Mouse (Mus musculus) midbrain, postnatal 0 days (tissue): ENCODE measurements around the gene Degs1. TPM values are rescaled to one million over a fixed set of nuclear protein-coding genes. Genes with fewer than 3 reads are reported as not detected.

ENCODE experiments used
- ATAC-seq: fragments of 200-750 bp; cut with Nextera tagmentation; 2 replicates; pipeline ENCODE4 v1.8.0; 2017; ENCODE audit warnings: moderate number of reproducible peaks, mild to moderate bottlenecking, moderate TSS enrichment, moderate library complexity; ENCODE audit not compliant: low FRiP score
- DNase-seq: peaks from one replicate; pipeline ENCODE4 v3.0.0-alpha.2; 2015; ENCODE audit warnings: low spot score
- H3K27ac ChIP-seq: fragments of 300-500 bp; sonication (generic); 2 replicates; pipeline ENCODE4 v1.5.1; 2014; ENCODE audit warnings: low read depth, mild to moderate bottlenecking, low read length, mixed read lengths
- H3K27me3 ChIP-seq: fragments of 300-500 bp; sonication (generic); 2 replicates; pipeline ENCODE4 v1.6.1; 2014; ENCODE audit warnings: low read length, control low read depth, mixed read lengths; ENCODE audit not compliant: insufficient read depth
- H3K36me3 ChIP-seq: fragments of 300-500 bp; sonication (generic); 2 replicates; pipeline ENCODE4 v1.6.1; 2014; ENCODE audit warnings: low read length, control low read depth, mixed read lengths; ENCODE audit not compliant: insufficient read depth
- H3K4me1 ChIP-seq: fragments of 300-500 bp; sonication (generic); 2 replicates; pipeline ENCODE4 v1.6.1; 2014; ENCODE audit warnings: mild to moderate bottlenecking, control low read depth, antibody characterized with exemption, low read length, mixed read lengths; ENCODE audit not compliant: insufficient read depth
- H3K4me2 ChIP-seq: fragments of 300-500 bp; sonication (generic); 2 replicates; pipeline ENCODE4 v1.6.1; 2014; ENCODE audit warnings: low read depth, mild to moderate bottlenecking, low read length, mixed read lengths; ENCODE audit not compliant: poor library complexity, severe bottlenecking
- H3K4me3 ChIP-seq: fragments of 300-500 bp; sonication (generic); 2 replicates; pipeline ENCODE4 v1.5.1; 2014; ENCODE audit warnings: low read depth, mild to moderate bottlenecking, low read length, moderate library complexity
- H3K9ac ChIP-seq: fragments of 300-500 bp; sonication (generic); replicated peaks from 2 replicates; pipeline ENCODE4 v1.6.1; 2014; ENCODE audit warnings: mild to moderate bottlenecking, low read length, moderate library complexity, mixed read lengths; ENCODE audit not compliant: poor library complexity, severe bottlenecking
- H3K9me3 ChIP-seq: fragments of 300-500 bp; sonication (generic); 2 replicates; pipeline ENCODE4 v1.6.1; 2016; ENCODE audit warnings: low read length, control low read depth
- CTCF ChIP-seq: IDR thresholded peaks from 2 replicates; pipeline ENCODE4 v1.5.1; 2016; ENCODE audit warnings: antibody characterized with exemption, mild to moderate bottlenecking
- WGBS: fragments of 180-500 bp; shearing (Covaris S2); extraction: QIAGEN DNeasy Blood & Tissue Kit; methylation state at CpG from one replicate; pipeline ENCODE4 v1.1.7; 2014; 5-methylcytosine and 5-hydroxymethylcytosine counted together
- polyA plus RNA-seq: library from polyadenylated mRNA; unstranded; fragments of >200 nt; fragmentation: Nextera tagmentation; extraction: Ambion mirVana; gene quantifications from 2 replicates; pipeline ENCODE4 v1.2.1, GENCODE M21; 2015
- total RNA-seq: library from RNA; depleted of rRNA; stranded (reverse); fragments of >200 nt; gene quantifications from 2 replicates; pipeline ENCODE4 v1.2.3, GENCODE M21; 2014

The Degs1 gene
- total and polyA plus RNA-seq, 2 experiments from 2014 or later: 97.7 to 107 TPM

DNA sequence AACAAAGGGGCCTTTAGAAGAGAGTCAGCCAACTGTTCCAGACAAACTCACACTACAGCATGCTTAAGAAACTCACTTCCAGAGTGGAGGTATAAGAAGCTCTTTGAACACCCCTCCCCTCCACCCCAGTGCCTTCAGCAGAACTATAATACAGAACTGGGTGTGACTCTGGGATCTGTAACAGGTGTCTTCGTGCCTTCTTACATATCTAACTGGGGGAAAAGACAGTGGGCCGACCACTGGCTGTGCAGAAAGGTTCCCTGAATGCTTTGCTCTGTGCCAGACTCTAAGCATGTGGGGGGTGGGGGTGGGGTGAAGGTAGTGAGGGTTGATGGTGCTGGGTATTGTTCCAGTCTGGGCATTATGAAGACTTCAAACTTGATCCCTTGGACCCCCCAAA, 6.0 kb upstream of the Degs1 start:
- 28% methylated on average over 2 of the region's 2 CpGs for WGBS
- ATAC-seq (no peak), DNase-seq (no peak)
- Histone ChIP-seq H3K36me3 (no peaks in the 10 kb centered on the region), H3K9me3 (no peaks in the 10 kb centered on the region), H3K4me1 (no peaks in the 10 kb centered on the region), H3K27me3 (no peaks in the 10 kb centered on the region), H3K4me3 (no peak overlapping the region), H3K4me2 (no peak overlapping the region), H3K9ac (no peak overlapping the region), H3K27ac (no peak overlapping the region)
- no peak for TF ChIP-seq CTCF

DNA sequence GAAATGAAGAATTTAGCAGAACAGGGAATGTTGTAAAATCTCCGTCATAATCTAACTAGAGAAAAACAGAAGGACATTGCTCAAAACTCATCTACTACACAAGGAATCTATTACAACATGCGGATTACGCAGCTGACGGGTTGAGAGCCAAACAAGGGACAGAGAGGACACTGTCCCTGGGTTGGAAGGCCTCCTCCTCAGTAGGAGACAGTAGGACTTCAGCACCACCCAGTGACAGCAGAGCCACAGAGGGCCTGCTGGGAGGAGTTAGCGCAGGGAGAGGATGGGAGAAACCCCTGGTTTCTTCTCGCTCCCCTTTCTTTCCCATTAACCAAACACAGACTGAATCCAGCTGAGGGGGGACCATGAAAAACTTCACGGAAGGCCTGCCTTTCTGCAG, 5.2 kb upstream of the Degs1 start:
- no peak for ATAC-seq
- no peak overlapping the region for H3K4me2 ChIP-seq
- WGBS: 67% methylated on average over 7 of the region's 7 CpGs
- no peak overlapping the region for H3K27ac ChIP-seq
- DNase-seq: no peak
- H3K36me3 ChIP-seq: no peaks in the 10 kb centered on the region
- H3K27me3 ChIP-seq: no peaks in the 10 kb centered on the region
- H3K4me1 ChIP-seq: no peaks in the 10 kb centered on the region
- no peak overlapping the region for H3K9ac ChIP-seq
- H3K4me3 ChIP-seq: no peak overlapping the region
- H3K9me3 ChIP-seq: no peaks in the 10 kb centered on the region
- TF ChIP-seq CTCF: no peak

DNA sequence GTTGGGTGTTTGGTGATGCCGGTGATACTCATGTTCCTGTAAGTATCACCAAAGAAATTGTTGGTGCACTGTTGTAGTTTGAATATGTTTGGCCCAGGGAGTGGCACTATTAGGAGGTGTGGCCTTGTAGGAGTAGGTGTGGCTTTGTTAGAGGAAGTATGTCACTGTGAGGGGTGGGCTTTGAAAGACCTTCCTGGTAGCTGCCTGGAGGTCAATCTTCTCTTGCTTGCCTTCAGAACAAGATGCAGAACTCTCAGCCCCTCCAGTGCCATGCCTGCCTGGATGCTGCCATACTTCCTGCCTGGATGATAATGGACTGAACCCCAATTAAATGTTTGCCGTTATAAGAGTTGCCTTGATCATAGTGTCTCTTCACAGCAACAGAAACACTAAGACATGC, 2.2 kb upstream of the Degs1 start:
- no peak overlapping the region for H3K4me3 ChIP-seq
- TF ChIP-seq CTCF: no peak
- no peak for ATAC-seq
- 0 out of 2 replicates have a peak, but pooled peaks cover 7% of the 10 kb centered on the region for H3K4me1 ChIP-seq
- no peak overlapping the region for H3K27ac ChIP-seq
- no peaks in the 10 kb centered on the region for H3K9me3 ChIP-seq
- no peak for DNase-seq
- no peaks in the 10 kb centered on the region for H3K36me3 ChIP-seq
- H3K27me3 ChIP-seq: no peaks in the 10 kb centered on the region
- WGBS: 88% methylated on average over 2 of the region's 2 CpGs
- H3K9ac ChIP-seq: no peak overlapping the region
- no peak overlapping the region for H3K4me2 ChIP-seq

DNA sequence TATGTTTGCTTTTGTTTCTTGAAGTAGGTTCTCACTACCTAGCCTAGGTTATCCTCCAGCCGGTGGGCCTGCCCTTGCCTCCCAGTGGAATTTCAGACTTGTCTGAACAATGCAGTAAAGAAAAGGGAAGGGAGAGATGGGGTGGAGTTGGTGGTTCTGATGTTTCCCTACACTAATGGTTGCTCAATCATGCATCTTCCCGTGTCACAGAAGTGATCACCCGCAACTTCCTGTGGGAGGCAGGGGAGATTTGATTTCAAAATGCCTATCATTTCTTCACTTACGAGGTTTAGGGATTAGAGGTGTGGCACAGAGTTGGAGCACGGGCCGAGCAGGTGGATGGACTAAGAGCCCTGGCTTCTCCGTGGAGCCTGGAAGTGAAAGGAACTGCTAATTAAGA, 627 bp upstream of the Degs1 start:
- no peak for TF ChIP-seq CTCF
- peaks cover 5% of the 10 kb centered on the region; the same call in 1 of the 2 replicates for H3K36me3 ChIP-seq
- H3K4me3 ChIP-seq: peak overlapping the region; percentile 89
- H3K27me3 ChIP-seq: no peaks in the 10 kb centered on the region
- WGBS: 24% methylated on average over 7 of the region's 7 CpGs
- no peak overlapping the region for H3K27ac ChIP-seq
- 0 out of 2 replicates have a peak, but pooled peaks cover 7% of the 10 kb centered on the region for H3K4me1 ChIP-seq
- H3K9ac ChIP-seq: no peak overlapping the region
- ATAC-seq: no peak
- H3K4me2 ChIP-seq: peak overlapping the region; percentile 91
- H3K9me3 ChIP-seq: no peaks in the 10 kb centered on the region
- DNase-seq: no peak

DNA sequence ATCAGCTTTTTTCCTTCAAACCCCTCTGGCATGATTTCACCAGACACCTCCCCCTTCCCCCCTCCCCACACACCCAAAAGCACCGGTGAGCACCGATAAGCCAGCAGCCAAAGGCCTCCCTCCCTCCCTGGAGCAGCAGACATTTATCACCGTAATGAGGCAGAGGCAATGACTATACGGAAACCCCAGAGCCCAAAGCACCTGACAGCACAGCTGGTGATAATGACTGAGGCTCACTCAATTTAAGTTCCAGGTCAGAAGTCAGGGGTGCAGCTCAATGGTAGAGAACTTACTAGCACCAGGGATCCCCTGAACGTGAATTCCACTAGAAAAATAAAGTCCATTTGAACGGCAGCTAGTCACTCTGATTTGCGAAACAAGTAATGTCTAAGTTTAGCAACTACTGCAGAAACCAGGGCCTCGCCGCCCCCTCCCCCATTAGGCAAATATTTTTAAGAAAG, 1.3 kb downstream of the Degs1 start:
- ATAC-seq: no peak
- Histone ChIP-seq H3K27me3 (no peaks in the 10 kb centered on the region), H3K9me3 (no peaks in the 10 kb centered on the region), H3K4me3 (peak overlapping the region; percentile 89), H3K27ac (no peak overlapping the region), H3K4me1 (0 out of 2 replicates have a peak, but pooled peaks cover 7% of the 10 kb centered on the region), H3K36me3 (peaks cover 20% of the 10 kb centered on the region; the same call in 1 of the 2 replicates), H3K9ac (peak overlapping the region; percentile 25; the same call in 1 of the 2 replicates), H3K4me2 (peak overlapping the region; percentile 91)
- TF ChIP-seq CTCF: no peak
- WGBS: 25% methylated on average over 9 of the region's 9 CpGs
- peak; percentile 5 for DNase-seq

DNA sequence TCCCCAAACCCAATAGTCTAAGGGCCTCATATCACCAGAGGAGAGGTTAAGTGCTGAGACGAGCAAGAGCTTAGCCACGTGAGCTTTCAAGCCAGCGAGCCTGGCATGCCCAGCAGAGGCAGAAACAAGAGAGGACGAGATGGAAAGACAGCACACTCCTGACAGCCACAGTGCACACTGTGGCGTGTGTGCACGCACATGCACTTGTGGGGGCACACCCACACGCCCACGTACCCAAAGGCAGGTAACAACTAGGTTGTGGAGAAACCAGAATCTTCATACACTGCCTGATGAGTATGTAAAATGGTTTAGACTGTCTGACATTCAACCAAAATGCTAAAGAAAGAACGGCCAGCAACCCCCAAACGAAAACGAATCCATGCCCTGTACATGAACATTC, 2.0 kb downstream of the Degs1 start:
- no peaks in the 10 kb centered on the region for H3K27me3 ChIP-seq
- peak overlapping the region; percentile 91 for H3K4me2 ChIP-seq
- WGBS: 50% methylated on average over 11 of the region's 11 CpGs
- peaks cover 20% of the 10 kb centered on the region; the same call in 1 of the 2 replicates for H3K36me3 ChIP-seq
- TF ChIP-seq CTCF: no peak
- no peak overlapping the region for H3K27ac ChIP-seq
- no peaks in the 10 kb centered on the region for H3K9me3 ChIP-seq
- 0 out of 2 replicates have a peak overlapping the region, but pooled peaks have one; percentile 25 for H3K9ac ChIP-seq
- no peak for DNase-seq
- no peak overlapping the region for H3K4me3 ChIP-seq
- H3K4me1 ChIP-seq: 0 out of 2 replicates have a peak, but pooled peaks cover 7% of the 10 kb centered on the region
- no peak for ATAC-seq
